Mouse (Mus musculus): Measurements from ENCODE around the gene Tubgcp3. TPM values are rescaled to one million over a fixed set of nuclear protein-coding genes. Genes with fewer than 3 reads are reported as not detected.
"Not testable (repeated sequence)": the region's sequence is repeated elsewhere in the genome, so short reads cannot be mapped to it uniquely, and the experiment has no call there.

The Tubgcp3 gene
- total and polyA plus RNA-seq, 3 experiments: 30.0 to 62.0 (median 61.4) TPM

- ATAC-seq (ENCODE audit: extremely low read depth, insufficient number of reproducible peaks, low FRiP score, poor library complexity, severe bottlenecking) (no peak), DNase-seq (ENCODE audit: low spot score) (no peak)
- H3K36me3 ChIP-seq (replicated peaks): no peaks in the 10 kb centered on the region
- no peaks in the 10 kb centered on the region for H3K27me3 ChIP-seq (ENCODE audit: insufficient read depth, low read length)
- H3K4me3 ChIP-seq (ENCODE audit: low read depth, low read length): no peak overlapping the region
- H3K4me1 ChIP-seq (ENCODE audit: insufficient read depth, low read depth, low read length): no peaks in the 10 kb centered on the region
- no peaks in the 10 kb centered on the region for H3K9me3 ChIP-seq (replicated peaks)
- TF ChIP-seq GATA2 (IDR thresholded peaks at IDR 0.05; ENCODE audit: borderline replicate concordance, low read depth, low read length) (no peak), CTCF (IDR thresholded peaks at IDR 0.05; ENCODE audit: low read depth, low read length) (no peak), GATA1 (IDR thresholded peaks at IDR 0.05; ENCODE audit: borderline replicate concordance, low read length) (no peak), POLR2AphosphoS5 (IDR thresholded peaks at IDR 0.05; ENCODE audit: insufficient replicate concordance, low read depth, low read length) (no peak), TAL1 (conservative IDR thresholded peaks at IDR 0.05; ENCODE audit: low read depth, low read length) (no peak)
Measured at GRCm38 (mm10) chr8:12583785-12584184, 88.3 kb downstream of the Tubgcp3 start.

DNA sequence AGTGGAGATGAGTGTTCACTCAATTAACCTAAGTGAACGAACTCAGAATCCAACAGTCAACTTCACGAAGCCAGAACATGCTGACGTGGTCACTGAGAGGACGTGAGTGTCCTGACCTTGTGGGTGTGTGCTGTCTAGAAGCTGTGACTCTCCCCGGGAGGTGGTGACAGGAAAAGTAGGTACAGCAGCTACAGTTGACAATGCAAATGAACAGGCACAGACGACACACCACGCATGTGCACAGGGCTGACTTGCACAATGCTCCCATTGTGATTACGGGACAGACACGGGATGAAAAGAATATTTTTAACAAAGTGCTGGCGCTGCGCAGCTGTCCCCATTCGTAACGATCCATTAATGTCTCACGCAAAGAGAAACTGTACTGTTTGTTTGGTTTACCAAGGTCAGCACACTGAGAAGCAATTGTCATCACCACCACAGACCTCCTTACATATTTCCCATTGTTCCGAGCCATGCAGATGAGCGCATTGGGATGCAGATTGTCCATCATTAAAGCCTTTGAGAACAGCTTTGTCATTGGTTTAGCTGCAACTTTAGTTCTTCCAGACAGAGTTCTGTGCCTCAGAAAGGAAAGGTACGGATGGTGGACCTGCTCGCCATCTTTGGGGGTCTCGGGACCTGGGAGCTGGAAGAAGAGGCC lies 92.6 kb downstream of the Tubgcp3 start:
- H3K27me3 ChIP-seq (ENCODE audit: insufficient read depth, low read length); ATAC-seq (ENCODE audit: extremely low read depth, insufficient number of reproducible peaks, low FRiP score, poor library complexity, severe bottlenecking); H3K36me3 ChIP-seq (replicated peaks); H3K4me3 ChIP-seq (ENCODE audit: low read depth, low read length); DNase-seq (ENCODE audit: low spot score); H3K4me1 ChIP-seq (ENCODE audit: insufficient read depth, low read depth, low read length); H3K9me3 ChIP-seq (replicated peaks): not testable (repeated sequence)

DNA sequence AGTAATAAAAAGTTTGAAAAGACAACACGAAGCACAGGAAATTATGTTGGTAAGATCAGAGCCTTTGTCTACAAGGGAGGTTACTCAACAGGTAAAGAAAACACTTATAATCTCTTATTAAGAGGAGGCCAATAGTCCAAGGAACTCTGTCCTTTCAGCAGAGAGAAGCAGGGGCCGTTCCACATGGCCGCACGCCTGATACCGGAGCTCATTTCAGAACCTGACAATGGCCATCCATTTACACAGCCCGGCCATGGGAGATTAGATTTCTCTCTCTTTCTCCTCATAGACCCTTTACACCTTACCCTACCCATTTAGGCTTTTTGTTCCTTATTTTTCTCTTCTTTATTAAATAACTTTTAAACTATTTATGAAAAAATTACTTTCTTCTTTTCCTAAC lies 95.3 kb downstream of the Tubgcp3 start:
- DNase-seq (ENCODE audit: low spot score) (no peak), ATAC-seq (ENCODE audit: extremely low read depth, insufficient number of reproducible peaks, low FRiP score, poor library complexity, severe bottlenecking) (no peak)
- H3K4me3 ChIP-seq (ENCODE audit: low read depth, low read length): no peak overlapping the region
- no peaks in the 10 kb centered on the region; the same call in 1 of the 2 replicates for H3K27me3 ChIP-seq (ENCODE audit: insufficient read depth, low read length)
- no peak for TF ChIP-seq GATA2 (IDR thresholded peaks at IDR 0.05; ENCODE audit: borderline replicate concordance, low read depth, low read length)
- no peak for TF ChIP-seq POLR2AphosphoS5 (IDR thresholded peaks at IDR 0.05; ENCODE audit: insufficient replicate concordance, low read depth, low read length)
- TF ChIP-seq CTCF (IDR thresholded peaks at IDR 0.05; ENCODE audit: low read depth, low read length): no peak
- TF ChIP-seq GATA1 (IDR thresholded peaks at IDR 0.05; ENCODE audit: borderline replicate concordance, low read length): no peak
- no peak for TF ChIP-seq TAL1 (conservative IDR thresholded peaks at IDR 0.05; ENCODE audit: low read depth, low read length)
- H3K9me3 ChIP-seq (replicated peaks): no peaks in the 10 kb centered on the region
- no peaks in the 10 kb centered on the region for H3K4me1 ChIP-seq (ENCODE audit: insufficient read depth, low read depth, low read length)
- no peaks in the 10 kb centered on the region for H3K36me3 ChIP-seq (replicated peaks)

DNA sequence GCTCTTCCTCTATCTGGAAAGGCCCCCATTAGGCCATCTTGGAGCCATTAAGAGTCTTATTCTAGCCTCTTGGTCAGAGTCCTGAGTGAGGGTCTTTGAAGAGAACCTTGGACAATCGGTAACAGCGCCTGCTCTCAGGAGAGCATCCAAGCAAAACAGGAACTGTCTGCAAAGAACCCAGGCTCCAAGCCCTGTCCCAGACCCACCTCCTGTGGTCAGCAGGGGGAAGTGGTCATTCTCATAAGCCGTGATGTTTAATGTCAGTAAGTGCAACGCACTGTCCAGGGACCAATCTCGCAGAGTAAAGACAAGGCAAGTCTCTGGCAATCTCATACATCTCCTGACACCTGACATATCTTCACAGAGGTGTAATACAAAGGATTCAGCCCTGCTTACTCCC lies 96.0 kb downstream of the Tubgcp3 start:
- Histone ChIP-seq H3K36me3 (replicated peaks) (no peaks in the 10 kb centered on the region), H3K4me3 (ENCODE audit: low read depth, low read length) (no peak overlapping the region), H3K9me3 (replicated peaks) (no peaks in the 10 kb centered on the region), H3K4me1 (ENCODE audit: insufficient read depth, low read depth, low read length) (no peaks in the 10 kb centered on the region), H3K27me3 (ENCODE audit: insufficient read depth, low read length) (no peaks in the 10 kb centered on the region; the same call in 1 of the 2 replicates)
- ATAC-seq (ENCODE audit: extremely low read depth, insufficient number of reproducible peaks, low FRiP score, poor library complexity, severe bottlenecking) (no peak), DNase-seq (ENCODE audit: low spot score) (no peak)
- TF ChIP-seq TAL1 (conservative IDR thresholded peaks at IDR 0.05; ENCODE audit: low read depth, low read length) (no peak), POLR2AphosphoS5 (IDR thresholded peaks at IDR 0.05; ENCODE audit: insufficient replicate concordance, low read depth, low read length) (no peak), GATA1 (IDR thresholded peaks at IDR 0.05; ENCODE audit: borderline replicate concordance, low read length) (no peak), GATA2 (IDR thresholded peaks at IDR 0.05; ENCODE audit: borderline replicate concordance, low read depth, low read length) (no peak), CTCF (IDR thresholded peaks at IDR 0.05; ENCODE audit: low read depth, low read length) (no peak)

DNA sequence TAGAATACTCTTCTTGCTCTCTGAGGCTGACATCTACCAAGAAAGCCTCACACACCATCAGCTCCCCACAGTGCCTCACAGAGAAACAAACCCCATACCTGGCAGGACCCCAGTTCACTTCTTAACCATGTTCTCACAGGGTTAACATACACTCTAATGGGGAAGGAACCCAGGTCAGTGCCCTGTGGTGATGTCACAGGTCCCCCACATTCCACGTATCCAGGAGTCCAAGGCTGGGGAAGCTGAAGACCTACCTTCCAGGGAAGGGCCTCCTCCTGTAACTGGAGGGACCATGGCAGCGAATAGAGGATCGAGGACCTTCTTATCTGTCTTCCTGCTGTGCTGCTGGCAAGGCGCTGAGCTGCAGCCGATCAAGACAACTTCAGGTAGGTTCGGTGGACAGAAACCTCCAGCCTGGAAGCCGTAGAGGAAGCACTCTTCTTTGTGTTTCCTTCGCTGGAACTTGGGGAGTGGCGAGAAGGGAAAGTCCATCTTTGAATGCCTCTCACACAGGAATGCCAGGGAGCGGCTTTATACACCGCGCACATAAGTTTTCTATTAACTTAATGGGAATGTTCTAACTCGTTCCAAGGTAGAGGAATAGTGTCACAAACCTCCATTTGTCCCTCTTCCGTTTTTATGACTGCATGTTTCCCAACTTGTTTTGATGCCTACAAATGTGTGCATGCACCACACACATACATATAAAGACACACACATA lies 99.1 kb downstream of the Tubgcp3 start, which contains the start of gene Spaca7:
Gene Spaca7 (plus strand): TSS at position 216 of the 721 bp plus-strand sequence.
- H3K27me3 ChIP-seq (ENCODE audit: insufficient read depth, low read length): no peaks in the 10 kb centered on the region; the same call in 1 of the 2 replicates

DNA sequence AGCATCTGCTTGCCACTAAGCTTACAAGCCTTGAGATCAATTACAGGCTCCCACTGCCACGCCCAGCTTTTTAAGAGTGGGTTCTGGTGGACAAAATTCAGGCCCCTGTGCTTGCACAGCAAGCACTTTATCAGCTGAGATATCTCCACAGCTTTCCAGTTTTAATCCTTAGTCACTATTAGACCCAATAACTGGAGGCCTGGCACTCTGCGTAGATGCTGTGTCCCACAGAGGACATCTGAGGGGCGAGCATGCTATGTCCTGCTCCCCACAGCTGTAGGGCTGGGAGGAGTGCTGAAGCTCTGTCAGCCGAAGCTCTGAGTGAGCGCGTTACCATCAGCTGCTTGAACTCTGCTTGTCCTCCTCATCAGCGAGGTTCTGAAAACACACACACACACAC lies 105.5 kb downstream of the Tubgcp3 start:
- TF ChIP-seq CTCF (IDR thresholded peaks at IDR 0.05; ENCODE audit: low read depth, low read length) (no peak), TAL1 (conservative IDR thresholded peaks at IDR 0.05; ENCODE audit: low read depth, low read length) (no peak), GATA1 (IDR thresholded peaks at IDR 0.05; ENCODE audit: borderline replicate concordance, low read length) (no peak), GATA2 (IDR thresholded peaks at IDR 0.05; ENCODE audit: borderline replicate concordance, low read depth, low read length) (no peak), POLR2AphosphoS5 (IDR thresholded peaks at IDR 0.05; ENCODE audit: insufficient replicate concordance, low read depth, low read length) (no peak)
- DNase-seq (ENCODE audit: low spot score): no peak
- Histone ChIP-seq H3K36me3 (replicated peaks) (no peaks in the 10 kb centered on the region), H3K27me3 (ENCODE audit: insufficient read depth, low read length) (no peaks in the 10 kb centered on the region), H3K4me1 (ENCODE audit: insufficient read depth, low read depth, low read length) (no peaks in the 10 kb centered on the region), H3K9me3 (replicated peaks) (no peaks in the 10 kb centered on the region), H3K4me3 (ENCODE audit: low read depth, low read length) (no peak overlapping the region)
- no peak for ATAC-seq (ENCODE audit: extremely low read depth, insufficient number of reproducible peaks, low FRiP score, poor library complexity, severe bottlenecking)

More for the DNA sequence above, 99.1 kb downstream of the Tubgcp3 start, which contains the start of gene Spaca7:
- ATAC-seq (ENCODE audit: extremely low read depth, insufficient number of reproducible peaks, low FRiP score, poor library complexity, severe bottlenecking): no peak
- H3K4me1 ChIP-seq (ENCODE audit: insufficient read depth, low read depth, low read length): no peaks in the 10 kb centered on the region
- TF ChIP-seq GATA2 (IDR thresholded peaks at IDR 0.05; ENCODE audit: borderline replicate concordance, low read depth, low read length): no peak
- TF ChIP-seq TAL1 (conservative IDR thresholded peaks at IDR 0.05; ENCODE audit: low read depth, low read length): no peak
- TF ChIP-seq POLR2AphosphoS5 (IDR thresholded peaks at IDR 0.05; ENCODE audit: insufficient replicate concordance, low read depth, low read length): no peak
- no peak for TF ChIP-seq GATA1 (IDR thresholded peaks at IDR 0.05; ENCODE audit: borderline replicate concordance, low read length)
- no peak for TF ChIP-seq CTCF (IDR thresholded peaks at IDR 0.05; ENCODE audit: low read depth, low read length)
- no peaks in the 10 kb centered on the region for H3K36me3 ChIP-seq (replicated peaks)
- no peak for DNase-seq (ENCODE audit: low spot score)
- no peak within 1 kb of the TSS for H3K4me3 ChIP-seq (ENCODE audit: low read depth, low read length)
- no peaks in the 10 kb centered on the region for H3K9me3 ChIP-seq (replicated peaks)

Data from G1E (cell line).